Comparison of ENCODE assay signal across 8 mouse cellular contexts in the genomic region with DNA sequence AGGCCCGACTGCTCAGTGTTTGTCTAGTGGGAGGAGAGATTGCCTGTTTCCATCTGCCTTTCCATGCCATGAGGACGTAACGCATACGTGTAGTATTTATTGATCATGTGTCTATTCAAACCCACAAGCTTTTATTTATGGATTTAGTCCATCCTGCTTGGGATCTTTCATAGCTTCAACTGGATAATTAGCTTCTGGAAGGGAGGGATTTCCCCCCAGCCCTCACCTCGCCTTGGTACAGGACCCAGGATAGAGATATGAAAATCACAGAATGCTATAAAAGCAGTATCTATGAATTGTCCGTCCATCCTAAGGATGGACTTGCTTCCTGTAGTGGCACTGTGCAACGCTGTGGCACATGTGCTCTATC. TPM values are rescaled to one million over a fixed set of nuclear protein-coding genes. Genes with fewer than 3 reads are reported as not detected.
DNase-seq lines count a peak whose midpoint lies in the region; ATAC-seq lines count a peak whose summit lies in the region.

No protein-coding gene starts in this region.

- peak overlapping the region; percentile 95 for H3K27ac ChIP-seq in kidney, embryonic 16.5 days (ENCODE audit: low read length)
- H3K27ac ChIP-seq in embryonic facial prominence, embryonic 10.5 days (replicated peaks) = peak overlapping the region; percentile 97
- peak overlapping the region; percentile 98 for H3K27ac ChIP-seq in hindbrain, embryonic 15.5 days (replicated peaks)
- H3K27ac ChIP-seq in midbrain, embryonic 15.5 days = peak overlapping the region; percentile 96

- no peak for ATAC-seq in kidney, embryonic 16.5 days (ENCODE audit: low FRiP score, low TSS enrichment)
- ATAC-seq in hindbrain, embryonic 15.5 days (ENCODE audit: low FRiP score, low read depth) = no peak
- peak; percentile 4; the same call in 1 of the 2 replicates for ATAC-seq in midbrain, embryonic 15.5 days (replicated peaks)

- H3K9ac ChIP-seq in kidney, embryonic 16.5 days (replicated peaks; ENCODE audit: low read length) = peak overlapping the region; percentile 97
- peak overlapping the region; percentile 98 for H3K9ac ChIP-seq in hindbrain, embryonic 15.5 days
- peak overlapping the region; percentile 97; the same call in 1 of the 2 replicates for H3K9ac ChIP-seq in midbrain, embryonic 15.5 days

- peaks cover 3% of the 10 kb centered on the region; the same call in 1 of the 2 replicates for H3K36me3 ChIP-seq in kidney, embryonic 16.5 days (ENCODE audit: insufficient read depth, low read length)
- peaks cover 19% of the 10 kb centered on the region for H3K36me3 ChIP-seq in embryonic facial prominence, embryonic 10.5 days (replicated peaks)
- no peaks in the 10 kb centered on the region for H3K36me3 ChIP-seq in hindbrain, embryonic 15.5 days
- no peaks in the 10 kb centered on the region for H3K36me3 ChIP-seq in midbrain, embryonic 15.5 days (replicated peaks)

- WGBS in kidney, embryonic 16.5 days = 40% methylated on average over 7 of the region's 7 CpGs
- WGBS in embryonic facial prominence, embryonic 10.5 days = 47% methylated on average over 7 of the region's 7 CpGs
- WGBS in hindbrain, embryonic 15.5 days = 23% methylated on average over 7 of the region's 7 CpGs
- 27% methylated on average over 7 of the region's 7 CpGs for WGBS in midbrain, embryonic 15.5 days

- no peaks in the 10 kb centered on the region for H3K27me3 ChIP-seq in kidney, embryonic 16.5 days (ENCODE audit: insufficient read depth, low read length)
- H3K27me3 ChIP-seq in embryonic facial prominence, embryonic 10.5 days (replicated peaks; ENCODE audit: low read depth, poor library complexity, severe bottlenecking) = no peaks in the 10 kb centered on the region
- no peaks in the 10 kb centered on the region for H3K27me3 ChIP-seq in hindbrain, embryonic 15.5 days
- no peaks in the 10 kb centered on the region for H3K27me3 ChIP-seq in midbrain, embryonic 15.5 days (replicated peaks)

- no peaks in the 10 kb centered on the region for H3K9me3 ChIP-seq in kidney, embryonic 16.5 days (ENCODE audit: low read length)
- no peaks in the 10 kb centered on the region for H3K9me3 ChIP-seq in embryonic facial prominence, embryonic 10.5 days
- H3K9me3 ChIP-seq in hindbrain, embryonic 15.5 days = no peaks in the 10 kb centered on the region
- no peaks in the 10 kb centered on the region for H3K9me3 ChIP-seq in midbrain, embryonic 15.5 days

- peak overlapping the region; percentile 95 for H3K4me3 ChIP-seq in kidney, embryonic 16.5 days (ENCODE audit: low read length)
- peak overlapping the region; percentile 97 for H3K4me3 ChIP-seq in embryonic facial prominence, embryonic 10.5 days
- H3K4me3 ChIP-seq in hindbrain, embryonic 15.5 days = peak overlapping the region; percentile 97
- peak overlapping the region; percentile 91 for H3K4me3 ChIP-seq in midbrain, embryonic 15.5 days

- peaks cover 22% of the 10 kb centered on the region for H3K4me1 ChIP-seq in kidney, embryonic 16.5 days (ENCODE audit: insufficient read depth, low read length)
- H3K4me1 ChIP-seq in embryonic facial prominence, embryonic 10.5 days = peaks cover 38% of the 10 kb centered on the region
- H3K4me1 ChIP-seq in hindbrain, embryonic 15.5 days (replicated peaks) = peaks cover 37% of the 10 kb centered on the region
- peaks cover 40% of the 10 kb centered on the region for H3K4me1 ChIP-seq in midbrain, embryonic 15.5 days

- DNase-seq in kidney, postnatal 4 days = no peak
- no peak for DNase-seq in embryonic facial prominence, embryonic 10.5 days (ENCODE audit: low spot score)
- no peak for DNase-seq in right cerebral cortex, postnatal 14 days
- DNase-seq in layer of hippocampus, adult 9-10 months (ENCODE audit: low spot score) = no peak
- DNase-seq in ovary, postnatal 14 days (ENCODE audit: low spot score) = no peak

- peak overlapping the region; percentile 55 for H3K4me2 ChIP-seq in kidney, embryonic 16.5 days (replicated peaks; ENCODE audit: low read depth, low read length)
- peak overlapping the region; percentile 74 for H3K4me2 ChIP-seq in hindbrain, embryonic 15.5 days
- H3K4me2 ChIP-seq in midbrain, embryonic 15.5 days = peak overlapping the region; percentile 60

RNA-seq across cellular contexts. Expression of gene Sos1, which starts 0.6 kb away (rescaled TPM):
- 3.9 and 4.6 TPM in 2 replicates for polyA plus RNA-seq in kidney, embryonic 16.5 days (2015; fragmentation: Nextera tagmentation; extraction: Ambion mirVana)
- 4.9 and 5.1 TPM in 2 replicates for polyA plus RNA-seq in embryonic facial prominence, embryonic 10.5 days (2016; fragmentation: Nextera tagmentation; extraction: Ambion mirVana)
- polyA plus RNA-seq in hindbrain, embryonic 15.5 days (2015; fragmentation: Nextera tagmentation; extraction: Ambion mirVana) = 8.2 and 8.4 TPM in 2 replicates
- polyA plus RNA-seq in midbrain, embryonic 15.5 days (2015; fragmentation: Nextera tagmentation; extraction: Ambion mirVana) = 8.5 and 8.8 TPM in 2 replicates
